Mouse (Mus musculus) layer of hippocampus, adult 8-10 months (tissue): ENCODE measurements around the gene Mtrr. TPM values are rescaled to one million over a fixed set of nuclear protein-coding genes. Genes with fewer than 3 reads are reported as not detected.

Experiments
- DNase-seq, 2 experiments: peaks; one replicate each; pipeline ENCODE4 v3.0.0; 2022; ENCODE audit warnings: low spot score in 2 of 2
- total RNA-seq, 4 experiments: library from RNA; stranded (reverse); gene quantifications; 2 replicates each; pipeline ENCODE4 v1.2.4; 2022

Gene Mtrr
- total RNA-seq: 10 to 100 TPM; 20.8 to 29.1 (median 23.7) TPM

DNA sequence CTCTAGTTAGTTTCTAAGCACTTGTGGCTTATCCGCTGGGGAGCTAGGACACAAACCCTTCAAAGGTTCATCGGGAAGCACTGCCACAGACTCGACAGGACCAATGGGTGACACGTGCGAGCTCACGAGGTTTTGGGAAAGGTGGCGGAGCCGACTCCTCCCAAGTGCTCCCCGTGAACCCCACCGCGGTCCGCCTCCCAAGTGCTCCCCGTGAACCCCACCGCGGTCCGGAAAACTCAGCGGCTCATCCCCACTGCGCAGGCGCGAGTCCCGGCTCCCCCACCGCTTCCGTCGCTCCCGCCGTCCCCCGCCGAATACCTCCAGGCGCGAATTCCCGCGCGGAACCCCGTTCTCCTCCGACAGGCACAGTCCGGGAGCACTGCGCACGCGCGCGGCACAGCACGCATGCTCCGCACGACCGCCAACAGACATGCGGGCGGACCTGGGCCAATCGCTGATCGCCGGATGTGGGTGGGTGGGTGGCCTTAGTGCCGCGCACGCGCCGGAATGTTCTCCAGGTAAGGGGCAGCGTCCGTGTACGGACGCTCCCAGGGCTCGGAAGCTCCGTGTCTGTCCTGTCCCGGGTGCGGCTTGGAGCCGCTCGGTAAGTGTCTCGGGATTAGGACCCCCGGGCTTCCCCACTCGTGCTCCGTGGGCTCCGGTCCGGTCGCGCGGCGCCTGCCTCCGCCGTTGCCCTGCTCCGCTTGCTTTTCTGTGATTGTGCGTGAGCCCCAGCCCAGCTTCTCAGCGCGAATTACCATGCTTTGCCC lies at the start of gene Mtrr, which contains the start of gene Fastkd3:
Mtrr (minus strand) TSS at position 403 of the 770 bp plus-strand sequence.
Fastkd3 (plus strand) TSS at position 488 of the 770 bp plus-strand sequence.
- DNase-seq: peak; percentile 95 to 98

DNA sequence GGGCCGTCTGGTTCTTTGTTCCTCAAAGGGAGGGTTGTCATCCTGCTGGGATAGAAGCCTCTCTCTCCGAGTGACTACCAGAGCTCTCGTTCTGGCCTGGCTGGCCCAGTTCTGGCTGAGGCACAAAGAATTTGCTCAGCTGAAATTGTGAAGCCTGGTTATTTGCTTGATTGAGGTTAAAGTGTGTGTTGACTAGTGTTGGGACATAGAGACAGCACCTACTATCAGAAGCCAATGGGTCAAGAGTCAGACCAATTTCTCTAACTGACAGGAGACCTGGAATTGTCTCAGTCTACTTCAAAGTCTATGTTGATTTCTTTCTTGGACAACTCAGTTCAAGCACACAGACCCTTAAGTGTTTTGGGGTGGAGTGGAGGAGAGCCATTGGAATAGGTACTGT lies 45.1 kb upstream of the Mtrr start:
- no peak for DNase-seq

DNA sequence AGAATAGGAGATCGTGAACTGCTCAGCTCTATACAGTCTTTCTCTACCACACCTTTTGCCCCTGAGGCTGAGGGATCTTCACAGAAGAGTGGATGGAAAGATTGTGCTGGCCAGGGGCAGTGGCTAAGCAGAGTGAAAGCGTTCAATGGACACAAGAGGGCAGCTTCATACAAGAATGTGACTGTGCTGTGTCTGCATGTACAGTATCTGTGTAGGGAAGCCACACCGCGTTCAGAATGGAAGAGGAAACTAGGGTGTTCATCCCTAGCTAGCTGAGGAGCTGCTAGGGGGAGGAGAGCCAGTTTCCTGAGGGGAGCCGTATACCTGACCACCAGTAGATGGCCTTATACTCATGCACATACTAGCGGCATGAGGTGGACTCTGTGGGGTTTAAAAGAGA lies 40.8 kb upstream of the Mtrr start:
- DNase-seq: no peak

DNA sequence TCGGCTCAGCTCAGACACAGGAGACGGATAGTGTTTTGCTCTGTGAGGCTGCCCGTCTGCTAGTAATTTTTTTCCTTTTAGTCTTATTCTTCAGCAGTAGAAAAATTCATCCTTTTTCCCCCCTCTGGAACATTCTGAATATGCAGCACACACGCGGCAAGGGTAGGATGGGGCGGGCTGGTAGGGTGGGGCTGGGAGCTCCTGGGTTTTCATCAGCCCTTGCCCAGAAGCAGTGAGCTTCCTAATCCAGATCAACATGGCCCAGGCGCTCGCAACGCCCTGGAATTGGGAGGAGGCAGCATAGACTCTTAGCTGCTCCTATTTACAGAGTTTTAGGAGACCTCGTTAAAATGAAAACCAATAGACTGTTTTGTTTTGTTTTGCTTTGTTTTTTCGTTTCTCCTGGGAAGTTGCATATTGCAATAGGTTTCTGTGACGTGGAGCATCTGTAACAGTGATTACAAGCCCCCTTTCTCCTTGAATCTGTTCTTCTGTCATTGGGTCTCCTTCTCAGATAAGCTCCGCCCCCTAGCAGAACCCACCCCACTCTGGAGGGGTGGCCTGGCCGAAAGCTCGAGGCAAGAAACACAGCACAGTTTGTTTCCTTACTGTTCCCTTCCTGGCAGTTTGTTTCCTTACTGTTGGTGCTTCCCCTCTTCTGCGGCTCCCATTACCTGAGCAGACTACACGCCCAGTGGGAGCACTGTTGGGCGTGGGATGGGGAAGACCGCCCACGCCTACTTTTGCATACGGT lies 25.9 kb upstream of the Mtrr start:
- no peak for DNase-seq

DNA sequence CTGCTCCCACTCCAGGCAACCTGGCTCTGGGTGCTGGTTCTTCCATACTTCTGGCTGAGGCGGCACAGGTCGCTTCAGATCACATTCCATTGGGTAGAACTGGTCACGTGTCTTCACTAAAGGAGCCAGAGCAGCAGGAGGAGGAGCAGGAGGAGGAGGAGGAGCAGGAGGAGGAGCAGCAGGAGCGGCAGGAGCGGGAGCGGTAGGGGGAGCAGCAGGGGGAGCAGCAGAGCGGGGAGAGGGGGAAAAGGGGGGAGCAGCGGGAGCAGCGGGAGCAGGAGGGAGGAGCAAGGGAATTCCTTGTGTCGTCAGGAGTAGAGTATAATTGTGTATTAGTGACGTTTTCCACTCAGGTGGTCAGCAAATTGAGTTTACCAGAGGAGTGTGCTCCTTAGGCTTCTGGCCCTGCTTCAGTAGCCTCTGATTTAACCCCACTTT lies 23.8 kb upstream of the Mtrr start:
- no peak for DNase-seq

DNA sequence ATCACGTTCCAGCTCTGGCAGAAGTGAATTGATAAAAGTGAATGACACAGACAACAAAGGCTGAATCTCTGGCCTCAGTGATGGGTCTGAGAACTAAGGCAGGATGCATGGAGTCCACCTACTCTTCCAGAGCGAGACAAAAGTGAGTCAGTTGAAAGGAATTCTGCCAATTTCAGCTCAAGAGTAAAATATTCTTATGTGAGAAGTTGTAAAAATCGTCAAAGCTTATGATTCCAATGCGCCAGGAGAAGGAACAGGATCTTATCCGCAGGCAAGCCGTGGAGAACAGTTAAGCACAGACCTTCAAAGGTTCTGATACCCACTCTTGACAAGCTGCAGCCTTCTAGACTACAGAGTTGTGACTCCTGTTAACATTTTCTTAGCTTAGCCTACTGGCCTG lies 21.1 kb upstream of the Mtrr start:
- no peak for DNase-seq

DNA sequence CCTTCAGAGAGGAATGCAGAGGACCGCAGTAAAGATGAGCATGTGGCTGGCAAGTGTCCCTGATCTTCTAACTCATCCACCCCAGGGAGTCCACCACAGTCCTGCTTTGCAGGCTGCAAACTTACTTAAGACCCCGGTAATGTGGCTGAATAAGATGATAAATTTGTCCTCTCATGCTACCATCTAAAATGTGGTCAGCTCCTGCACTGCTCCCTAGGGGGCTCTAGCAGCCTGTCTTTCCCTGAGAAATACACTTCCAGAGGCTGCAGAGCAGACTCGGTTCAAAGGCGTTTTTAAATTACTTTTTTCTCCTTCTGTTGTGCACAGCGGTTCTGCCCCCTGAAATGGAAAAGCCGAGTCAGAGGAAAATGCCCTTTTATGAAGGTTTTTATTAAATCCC lies 19.2 kb upstream of the Mtrr start:
- no peak for DNase-seq

DNA sequence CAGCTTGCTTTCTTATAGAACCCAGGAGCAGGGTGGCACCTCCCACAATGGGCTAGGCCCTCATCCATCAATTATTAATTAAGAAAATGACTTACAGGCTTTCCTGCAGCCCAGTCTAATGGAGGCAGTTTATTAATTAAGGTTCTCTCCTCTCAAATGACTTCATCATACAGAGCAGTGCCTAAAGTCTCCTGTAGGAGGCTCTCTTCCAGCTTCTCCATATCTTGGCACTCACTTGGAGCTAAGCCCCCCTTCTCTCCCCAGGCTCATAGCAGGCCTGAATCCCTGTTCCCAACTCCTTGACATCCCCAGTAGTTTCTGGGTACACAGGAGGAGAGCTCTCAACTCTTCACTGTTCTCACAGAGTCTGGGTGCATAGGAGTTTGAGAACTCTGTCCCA lies 17.0 kb upstream of the Mtrr start:
- DNase-seq: no peak

DNA sequence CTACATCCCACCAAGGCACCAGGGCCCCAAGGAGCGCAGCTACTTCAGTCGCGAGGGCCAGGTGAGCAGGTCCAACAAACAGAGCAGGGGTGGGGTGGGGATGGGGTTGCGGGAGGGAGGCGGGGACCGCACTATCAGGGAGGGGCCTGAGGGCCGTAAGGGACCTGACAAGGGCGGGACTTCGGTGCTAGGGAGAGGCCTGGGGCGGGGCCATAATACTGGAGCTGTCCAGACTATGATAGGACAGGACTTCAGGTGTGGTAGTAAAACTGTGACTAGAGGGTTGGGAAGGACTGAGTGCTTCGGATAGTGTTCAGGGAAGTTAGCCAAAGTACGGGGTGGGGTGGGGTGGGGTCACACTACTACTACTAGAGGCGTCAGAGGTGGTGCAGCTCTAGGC lies 15.7 kb upstream of the Mtrr start:
- DNase-seq: no peak

DNA sequence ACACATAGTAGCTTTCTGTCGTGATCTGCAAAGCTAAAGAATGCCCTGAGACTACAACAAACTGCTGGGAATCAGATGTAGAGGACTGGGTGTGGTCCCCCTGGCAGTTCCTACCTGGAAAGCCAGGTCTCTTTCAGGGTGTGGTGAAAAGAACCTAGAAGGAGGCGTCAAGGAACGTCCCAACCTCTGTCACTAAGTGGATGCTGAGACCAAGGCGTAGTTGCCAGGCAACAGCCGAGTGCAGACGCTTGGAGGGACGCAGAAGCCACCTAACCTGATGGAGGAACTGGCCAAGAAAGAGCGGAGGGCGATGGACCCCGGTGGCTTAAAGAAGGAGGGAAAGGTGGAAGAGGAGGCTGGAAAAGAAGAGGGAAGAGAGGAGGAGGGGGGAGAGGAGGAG lies 15.2 kb upstream of the Mtrr start, which contains the start of gene 1700001L19Rik:
1700001L19Rik (plus strand) TSS at position 223 of the 400 bp plus-strand sequence.
- DNase-seq: no peak

DNA sequence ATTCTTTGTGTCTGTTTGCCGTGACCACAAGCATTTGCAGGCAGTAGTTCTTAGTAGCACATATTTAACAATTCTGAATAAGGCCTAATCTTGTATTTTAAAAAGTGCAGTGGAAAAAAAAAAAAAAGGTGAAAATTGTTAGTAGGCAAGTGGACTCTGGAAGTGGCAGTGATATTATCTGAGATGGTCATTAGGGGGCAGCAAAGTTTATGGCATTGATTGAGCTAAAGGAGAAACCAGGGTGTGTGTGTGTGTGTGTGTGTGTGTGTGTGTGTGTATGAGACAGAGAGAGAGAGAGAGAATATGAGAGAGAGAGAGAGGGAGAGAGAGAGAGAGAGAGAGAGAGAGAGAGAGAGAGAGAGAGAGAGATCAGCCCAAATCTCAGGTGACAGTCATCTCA lies 11.8 kb upstream of the Mtrr start:
- no peak for DNase-seq

DNA sequence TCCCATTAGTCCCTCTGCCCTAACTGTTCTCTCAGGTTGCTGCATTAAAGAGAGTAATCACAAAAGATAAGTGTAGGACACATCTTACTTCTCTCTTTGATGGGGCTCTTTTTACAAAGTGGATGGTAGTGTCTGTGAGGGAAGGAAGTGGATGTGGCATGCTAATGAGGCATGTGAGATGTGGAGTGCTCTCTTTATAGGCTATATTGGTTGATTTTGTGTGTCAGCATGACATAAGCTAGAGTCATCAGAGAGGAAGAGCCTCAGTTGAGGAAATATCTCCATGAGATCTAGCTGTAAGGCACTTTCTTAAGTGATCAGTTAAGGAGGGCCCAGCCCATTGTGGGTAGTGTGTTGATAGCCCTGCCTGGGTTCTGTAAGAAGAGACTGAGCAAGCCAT lies 6.4 kb upstream of the Mtrr start:
- no peak for DNase-seq

DNA sequence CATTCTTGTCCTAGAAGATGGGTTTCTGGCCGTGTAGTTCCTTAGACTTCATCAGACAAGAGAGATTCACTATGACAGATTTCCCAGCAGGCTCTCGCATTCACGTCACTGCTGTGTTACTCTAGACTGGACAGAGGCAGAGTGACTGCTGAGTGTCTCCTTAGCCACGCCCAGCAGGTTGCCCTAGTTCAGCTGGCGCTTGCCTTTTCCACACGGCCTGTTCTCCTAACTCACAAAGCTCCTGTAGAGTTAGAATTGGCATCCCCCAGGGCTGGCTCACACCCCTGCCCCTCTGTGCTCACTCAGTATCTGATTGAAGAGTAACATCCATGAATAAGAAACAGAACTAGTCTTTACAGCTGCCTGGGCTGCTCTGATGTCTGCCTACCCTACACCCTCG lies 3.5 kb upstream of the Mtrr start:
- DNase-seq: no peak

DNA sequence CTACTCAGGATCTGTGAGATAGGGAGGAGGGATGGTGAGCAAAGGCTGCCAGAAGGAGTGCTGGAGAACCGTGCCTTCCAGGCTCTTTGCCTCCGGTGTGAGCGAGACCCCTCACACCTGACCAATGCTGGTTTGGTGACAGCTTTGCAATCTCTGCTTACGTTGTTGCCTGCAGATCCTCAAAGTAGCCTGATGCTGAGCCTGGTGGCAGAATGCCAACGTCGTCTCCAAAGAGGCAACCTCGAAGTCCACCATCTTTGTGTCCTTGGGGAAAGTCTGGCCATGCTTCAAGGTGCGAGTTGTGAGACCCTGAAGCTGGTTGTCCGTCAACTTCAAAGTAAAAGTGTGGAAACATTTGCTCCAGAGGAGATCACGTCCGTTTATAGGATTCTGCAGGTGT lies 2.0 kb upstream of the Mtrr start:
- no peak for DNase-seq

DNA sequence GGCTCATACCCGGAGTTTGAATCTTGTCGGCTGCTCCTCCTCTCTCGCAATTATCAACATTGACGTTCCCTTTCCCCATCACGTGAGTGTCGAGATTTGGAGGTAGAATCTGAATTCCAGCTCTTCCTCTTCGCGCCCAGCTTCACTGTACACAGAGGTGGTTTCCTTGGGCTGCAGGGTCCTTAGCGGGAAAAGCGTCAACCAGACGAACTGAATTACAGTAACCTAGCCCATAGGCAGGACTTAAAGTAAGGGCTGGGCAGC lies 500 bp upstream of the Mtrr start:
- DNase-seq: no peak

DNA sequence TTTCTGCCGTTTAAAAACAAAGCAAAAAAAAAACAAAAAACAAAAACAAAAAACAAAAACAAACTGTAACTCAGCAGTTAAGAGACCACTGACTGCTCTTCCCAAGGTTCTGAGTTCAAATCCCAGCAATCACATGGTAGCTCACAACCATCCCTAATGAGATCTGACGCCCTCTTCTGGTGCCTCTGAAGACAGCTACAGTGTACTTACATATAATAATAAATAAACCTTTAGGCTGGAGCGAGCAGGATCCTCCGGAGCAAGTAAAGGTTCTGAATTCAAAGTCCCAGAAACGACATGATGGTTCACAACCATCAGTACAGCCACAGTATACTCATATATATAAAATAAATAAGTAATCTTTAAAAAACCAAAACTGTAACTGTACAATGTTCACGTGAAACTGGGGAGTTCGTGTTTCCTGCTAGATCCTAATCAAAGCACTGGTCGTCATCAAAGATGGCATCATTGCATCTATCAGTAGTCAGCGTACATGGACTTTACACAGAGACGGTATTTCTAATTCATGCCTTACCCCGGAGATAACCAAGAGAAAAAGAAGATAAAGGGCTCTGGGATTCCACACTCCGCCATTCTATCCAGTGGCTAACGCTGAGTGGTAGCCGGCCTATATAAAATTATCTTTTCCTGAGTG lies 736 bp downstream of the Mtrr start:
- DNase-seq: no peak

DNA sequence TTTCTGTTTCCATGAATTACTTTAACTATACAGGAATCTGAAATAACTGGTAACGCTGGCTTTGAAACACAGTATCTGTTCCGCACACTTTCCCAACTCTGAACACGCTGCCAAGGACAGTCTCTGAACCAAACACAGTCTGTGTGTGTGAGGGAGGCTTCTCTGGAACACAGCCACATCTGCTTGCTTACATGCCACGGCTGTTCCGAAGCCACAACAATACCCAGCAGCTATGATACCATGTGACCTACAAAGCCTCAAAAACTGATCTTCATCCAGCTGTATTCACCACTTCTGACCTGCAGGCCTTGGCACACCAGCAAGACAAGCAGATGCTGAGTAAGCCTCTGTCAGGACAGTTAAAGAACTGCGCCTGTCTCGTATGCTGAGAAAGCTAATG lies 4.0 kb downstream of the Mtrr start:
- peak; percentile 77 to 81 for DNase-seq

DNA sequence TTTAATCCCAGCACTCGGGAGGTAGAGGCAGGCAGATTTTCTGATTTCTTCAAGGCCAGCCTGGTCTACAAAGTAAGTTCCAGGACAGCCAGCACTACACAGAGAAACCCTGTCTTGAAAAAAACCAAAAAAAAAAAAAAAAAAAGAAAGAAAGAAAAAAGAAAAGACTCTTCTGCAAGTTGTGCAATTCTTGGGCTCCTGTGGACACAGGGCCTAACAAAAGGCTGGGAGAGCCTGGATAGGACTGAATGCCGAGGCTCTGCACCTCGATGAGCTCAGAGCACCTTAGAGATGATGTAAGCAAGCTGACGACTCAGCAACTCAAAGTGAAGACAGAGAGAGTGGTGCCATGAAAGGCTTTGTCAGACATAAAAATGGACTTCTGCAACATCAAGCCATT lies 7.6 kb downstream of the Mtrr start:
- no peak for DNase-seq

DNA sequence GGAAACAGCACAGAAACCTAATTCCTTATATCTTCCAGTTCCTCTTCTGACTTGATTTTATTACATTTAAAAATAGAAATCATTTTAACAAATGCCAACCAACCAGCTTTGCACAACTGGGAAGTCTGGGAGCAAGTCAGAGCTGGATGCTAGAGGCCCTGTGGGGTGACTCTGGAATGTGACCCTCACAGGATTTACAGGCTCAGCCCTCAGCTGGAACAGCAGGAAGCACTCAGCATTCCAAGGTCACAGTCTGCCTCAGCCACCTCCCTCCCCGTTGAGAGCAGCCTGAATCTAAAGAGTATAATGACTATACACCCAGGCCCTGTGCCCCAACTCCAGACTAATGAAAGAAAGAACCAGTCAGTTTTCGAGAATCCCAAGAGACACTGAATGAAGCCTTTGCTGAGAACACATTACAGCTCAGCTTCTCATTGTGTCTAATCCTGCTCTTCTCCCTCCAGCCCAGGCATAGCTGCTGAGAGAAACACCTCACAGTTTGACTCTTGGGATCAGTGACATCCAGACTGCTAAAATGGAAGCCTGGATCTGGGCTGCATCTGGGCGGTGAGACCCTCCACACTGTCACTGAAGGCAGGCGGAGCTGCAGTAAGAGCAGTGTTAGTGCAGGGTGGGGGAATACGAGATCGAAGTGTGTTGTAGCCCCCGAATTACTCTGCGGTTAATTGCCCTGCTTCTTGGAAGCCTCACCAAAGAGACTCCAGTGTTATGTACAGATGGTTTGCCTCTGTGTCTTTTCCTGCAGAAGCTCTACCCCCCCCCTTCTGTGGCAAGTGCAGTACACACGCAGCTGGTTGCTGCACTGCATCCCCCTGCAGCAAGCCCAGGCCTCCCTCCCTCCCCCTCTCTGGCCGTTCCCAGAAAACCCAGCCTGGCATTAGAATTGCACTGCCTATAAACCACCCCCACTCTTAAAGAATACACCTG lies 8.7 kb downstream of the Mtrr start:
- no peak for DNase-seq

DNA sequence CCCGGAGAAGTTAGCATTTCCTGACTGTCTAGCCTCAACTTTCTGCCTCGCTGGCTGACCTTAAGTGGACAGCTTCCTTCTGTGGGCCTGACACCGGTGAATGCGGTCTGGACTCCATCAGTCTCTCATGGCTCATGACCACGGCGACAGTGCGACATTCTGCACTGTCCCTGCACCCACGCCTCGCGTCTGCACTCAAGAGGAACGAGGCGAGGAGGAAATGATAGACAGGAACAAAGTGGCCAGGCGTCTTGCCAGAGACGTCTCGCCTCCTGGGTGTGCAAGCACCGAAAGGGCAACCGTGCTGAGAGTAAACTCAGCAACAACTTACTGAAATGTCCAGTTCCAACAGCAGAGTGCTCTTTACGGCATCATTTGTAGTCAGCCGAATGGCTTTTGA lies 9.7 kb downstream of the Mtrr start:
- no peak for DNase-seq

DNA sequence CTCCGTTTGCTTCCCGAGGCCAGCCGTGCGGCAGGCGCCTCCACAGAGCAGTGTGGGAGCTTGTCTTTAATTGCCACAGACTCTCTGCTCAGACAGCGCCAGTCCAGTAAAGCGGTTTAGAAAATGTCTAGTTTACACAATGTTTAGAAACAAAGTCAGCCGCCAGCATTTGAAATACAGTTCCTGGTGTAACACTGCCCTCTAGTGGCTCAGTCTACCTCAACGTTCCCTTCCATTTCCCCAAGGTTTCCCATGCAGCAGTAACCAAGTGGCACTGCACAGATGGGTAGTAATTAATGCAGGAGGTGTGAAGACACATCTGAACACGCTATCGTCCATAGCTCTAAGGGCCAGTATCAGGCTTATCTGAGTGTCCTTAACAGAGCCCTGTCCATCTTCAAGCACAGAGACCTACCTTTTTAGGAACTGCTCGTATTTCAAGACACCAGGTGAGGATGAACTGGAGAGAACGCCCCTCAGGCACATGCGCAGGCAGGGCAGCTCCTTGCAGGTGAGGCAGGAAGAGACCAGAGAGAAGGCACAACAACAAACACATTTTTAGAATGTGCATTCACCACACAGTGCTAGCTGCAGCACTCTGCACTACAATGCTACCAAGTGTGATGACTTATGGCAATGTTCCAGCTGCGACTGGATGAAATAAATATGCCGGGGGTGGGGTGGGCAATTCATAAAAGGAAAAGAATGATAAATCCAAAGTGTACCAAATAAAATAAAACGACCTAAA lies 12.2 kb downstream of the Mtrr start:
- peak; percentile 67 to 82 for DNase-seq
